Mouse (Mus musculus) thymus, adult 2 months (tissue): ENCODE data around the gene Carns1.

Experiments
- CTCF ChIP-seq: fragments of 200-500 bp; IDR thresholded peaks from 2 replicates; pipeline ENCODE4 v1.5.1; 2012; ENCODE audit warnings: mild to moderate bottlenecking, control low read depth, low read length, moderate library complexity, borderline replicate concordance; ENCODE audit not compliant: control insufficient read depth, poor library complexity, insufficient read depth; ENCODE audit errors: extremely low read depth
- POLR2A ChIP-seq: fragments of 200-500 bp; IDR thresholded peaks from 2 replicates; pipeline ENCODE4 v1.6.1; 2012; ENCODE audit warnings: mild to moderate bottlenecking, low read length, control low read depth, moderate library complexity; ENCODE audit not compliant: control insufficient read depth, poor library complexity, insufficient read depth; ENCODE audit errors: extremely low read depth

GRCm38 (mm10) chr19:4162646-4163542, 12.4 kb downstream of the Carns1 start, which contains the start of gene Rps6kb2:
- TF ChIP-seq CTCF (no peak), POLR2A (0 out of 2 replicates have a peak, but pooled peaks have one; percentile 39)
